Mouse (Mus musculus): Measurements from ENCODE around the gene Mrpl58. TPM values are rescaled to one million over a fixed set of nuclear protein-coding genes. Genes with fewer than 3 reads are reported as not detected.
"Not testable (repeated sequence)": the region's sequence is repeated elsewhere in the genome, so short reads cannot be mapped to it uniquely, and the experiment has no call there.

The Mrpl58 gene
- total RNA-seq, 2 experiments from 2014 or later = 89.1 to 100 TPM

DNA sequence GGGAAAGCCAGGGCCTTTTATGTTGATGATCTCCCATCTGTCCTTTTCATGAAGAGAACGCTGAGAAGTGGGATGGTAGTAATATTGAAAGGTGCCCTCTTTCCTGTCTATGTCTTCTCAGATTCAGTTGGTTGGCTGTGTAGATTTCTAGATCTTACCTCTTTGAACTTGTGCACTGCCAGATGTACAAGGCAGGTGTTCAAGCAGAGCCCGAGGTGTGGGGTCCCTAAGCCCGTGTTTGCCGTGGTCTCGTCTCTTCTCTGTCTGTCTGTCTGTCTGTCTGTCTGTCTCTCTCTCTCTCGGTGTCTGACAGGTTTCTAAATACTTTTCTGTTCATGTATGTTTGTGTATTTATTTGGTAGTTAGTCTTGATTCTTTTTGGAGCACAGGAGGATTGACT, 22.1 kb downstream of the Mrpl58 start:
- no peak for DNase-seq

GRCm38 (mm10) chr11:115427482-115428331, 24.2 kb downstream of the Mrpl58 start:
- peak; percentile 62 for DNase-seq

DNA sequence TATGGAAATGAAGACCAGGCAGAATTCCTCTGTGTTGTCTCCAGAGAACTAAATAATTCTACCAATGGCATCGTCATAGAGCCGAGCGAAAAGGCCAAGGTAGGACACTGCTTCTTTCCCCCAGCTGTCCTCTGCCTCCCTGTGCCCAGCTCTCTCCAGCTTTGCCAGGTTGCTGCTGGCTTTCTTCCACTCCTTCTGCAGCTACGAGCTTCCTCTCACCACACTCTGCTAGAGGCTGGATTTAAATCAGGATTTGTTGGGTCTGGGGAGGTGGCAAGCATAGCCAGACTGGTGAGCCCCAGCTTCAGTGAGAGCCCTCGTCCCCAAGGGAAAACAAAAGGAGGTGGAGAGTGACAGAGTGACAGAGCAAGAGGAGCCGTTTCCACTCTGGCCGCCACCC, 25.8 kb downstream of the Mrpl58 start:
- DNase-seq = peak; percentile 43

GRCm38 (mm10) chr11:115430561-115430960, 27.0 kb downstream of the Mrpl58 start:
- DNase-seq = no peak

DNA sequence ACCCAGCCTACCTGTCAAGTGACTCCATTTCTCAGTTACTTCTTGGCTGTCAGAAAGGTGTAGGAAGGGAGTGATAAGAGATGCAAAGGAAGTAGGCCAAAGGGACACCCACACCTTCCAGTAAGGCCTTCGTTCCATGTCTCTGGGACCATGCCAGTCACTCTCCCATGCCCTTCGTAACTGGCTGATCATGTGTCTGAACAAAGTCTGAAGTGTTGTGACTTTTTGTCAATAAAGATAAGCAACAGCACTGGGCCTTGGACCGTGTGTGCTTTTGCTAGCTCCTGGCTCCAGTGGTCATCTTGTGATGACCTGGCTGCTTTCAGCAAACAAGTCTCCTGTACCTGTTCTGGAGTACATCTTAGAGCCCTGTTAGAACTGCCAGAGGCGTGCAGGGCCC, 29.3 kb downstream of the Mrpl58 start:
- DNase-seq = no peak

DNA sequence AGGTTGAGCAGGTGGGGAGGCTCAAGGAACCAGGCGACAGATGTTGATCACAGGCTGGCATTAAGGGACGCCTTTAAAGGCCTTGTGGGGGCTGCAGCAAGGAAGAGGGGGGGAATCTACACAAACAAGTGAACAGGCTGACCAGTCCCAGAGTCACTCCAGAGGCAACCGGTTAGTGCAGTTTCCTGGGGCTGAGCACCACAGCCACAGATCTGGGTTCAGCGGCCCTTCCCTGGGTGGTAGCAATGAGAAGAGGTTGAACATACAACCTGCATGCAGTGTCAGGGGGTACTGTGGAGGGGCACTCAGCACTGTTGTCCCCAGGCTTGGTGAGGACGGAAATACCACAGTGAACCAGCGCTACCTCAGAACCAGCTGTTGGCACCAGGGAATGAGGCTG, 29.8 kb downstream of the Mrpl58 start:
- DNase-seq = no peak

DNA sequence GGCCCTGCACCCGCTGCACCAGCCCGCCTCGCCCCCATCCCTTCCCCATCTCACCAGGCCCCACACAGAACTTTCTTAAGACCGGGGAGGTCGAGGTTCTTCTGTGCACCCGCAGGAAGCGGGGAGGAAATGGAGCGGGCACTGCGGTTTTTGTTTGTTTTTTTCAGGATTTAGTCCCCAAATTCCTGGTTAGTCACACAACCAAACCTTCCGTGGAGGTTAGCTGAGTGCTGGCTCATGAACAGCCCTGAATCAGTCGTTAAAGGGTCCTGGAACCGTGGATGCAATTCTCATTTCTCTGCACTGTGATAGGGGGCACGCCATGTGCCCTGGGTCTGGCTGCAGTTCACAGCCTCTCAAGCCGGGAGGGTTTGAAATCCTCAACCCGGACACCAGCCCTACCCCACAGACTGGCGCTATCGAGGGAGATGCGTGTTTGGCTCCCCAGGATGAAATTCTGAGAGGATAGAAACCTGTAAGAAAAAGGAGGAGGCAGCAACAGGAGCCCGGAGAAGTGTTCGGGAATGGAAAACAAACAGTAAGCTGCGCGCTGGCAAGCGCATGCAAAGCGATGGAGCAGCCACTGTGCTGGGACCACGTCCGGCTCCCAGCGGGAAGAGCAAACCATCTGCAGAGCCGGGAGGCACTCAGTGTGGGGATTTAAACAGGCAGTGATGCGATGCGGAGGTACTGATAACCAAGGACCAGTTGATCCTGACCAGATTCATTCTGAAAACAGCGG, 32.2 kb downstream of the Mrpl58 start:
- peak; percentile 41 for DNase-seq

DNA sequence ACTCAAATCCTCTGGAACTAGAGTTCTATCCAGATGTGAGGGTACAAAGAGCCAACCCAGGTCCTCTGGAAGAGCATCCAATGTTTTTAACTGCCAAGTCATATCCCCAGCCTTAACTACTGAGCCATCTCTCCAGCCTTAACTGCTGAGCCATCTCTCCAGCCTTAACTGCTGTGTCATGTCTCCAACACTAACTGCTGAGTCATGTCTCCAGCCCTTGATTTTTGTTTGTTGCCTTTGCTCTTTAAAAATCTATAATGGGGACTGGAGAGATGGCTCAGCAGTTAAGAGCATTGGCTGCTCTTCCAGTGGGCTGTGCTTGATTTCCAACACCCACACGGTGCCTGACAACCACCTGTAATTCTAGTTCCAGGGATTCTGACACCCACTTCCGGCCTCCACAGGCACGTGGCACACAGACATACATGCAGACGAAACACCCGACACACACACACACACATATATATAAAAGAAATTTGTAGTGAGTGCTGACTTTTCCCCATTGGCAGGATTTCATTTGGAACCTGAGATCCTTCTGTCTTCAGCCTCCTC, 34.1 kb downstream of the Mrpl58 start:
- no peak for DNase-seq

- no peak for DNase-seq
Measured at GRCm38 (mm10) chr11:115439326-115439725, 35.8 kb downstream of the Mrpl58 start.

- DNase-seq = no peak
Measured at GRCm38 (mm10) chr11:115439906-115440595, 36.5 kb downstream of the Mrpl58 start, which contains the start of gene Trim80. Trim80 (plus strand) TSS chr11:115440545.

GRCm38 (mm10) chr11:115441417-115441816, 37.9 kb downstream of the Mrpl58 start:
- DNase-seq = no peak

DNA sequence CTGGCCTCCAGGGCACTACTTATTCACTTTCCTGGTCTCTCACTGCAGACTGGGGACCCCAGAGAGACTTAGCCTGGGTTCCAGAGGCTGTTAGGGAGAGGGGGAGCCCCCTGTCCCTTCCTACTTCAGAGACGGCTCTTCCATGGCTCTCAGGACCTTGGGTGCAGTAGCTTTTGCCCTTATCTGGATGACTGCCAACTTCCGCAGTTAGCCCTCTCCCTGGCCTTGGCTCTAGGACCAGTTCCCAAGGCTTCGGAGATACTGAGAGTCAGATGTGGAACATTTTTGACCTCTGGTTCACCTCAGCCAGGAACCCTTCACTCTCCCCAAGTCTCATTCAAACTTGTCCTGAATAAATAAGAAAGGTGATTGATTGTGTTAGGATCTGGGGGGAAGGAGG, 43.4 kb downstream of the Mrpl58 start:
- no peak for DNase-seq

- no peak for DNase-seq
Measured at GRCm38 (mm10) chr11:115447321-115447885, 43.9 kb downstream of the Mrpl58 start.

DNA sequence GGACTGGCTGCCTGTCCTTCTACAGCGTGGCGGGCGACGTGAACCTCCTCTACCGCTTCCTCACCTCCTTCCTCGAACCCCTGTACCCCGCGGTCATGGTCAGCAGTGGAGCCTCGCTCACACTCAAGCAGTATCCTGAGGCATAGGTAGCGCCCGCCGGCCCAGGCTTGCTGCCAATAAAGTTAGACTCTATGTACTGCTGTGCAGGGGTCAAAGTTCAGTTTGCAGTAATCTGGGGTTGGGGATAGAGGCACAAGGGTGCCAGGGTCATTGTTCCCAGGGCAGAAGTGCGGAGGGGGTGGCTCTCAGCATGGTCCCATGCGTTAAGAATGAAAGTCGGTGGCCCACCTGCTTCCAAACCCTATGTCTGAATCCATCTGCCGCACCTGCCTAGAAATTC, 44.5 kb downstream of the Mrpl58 start:
- no peak for DNase-seq

- no peak for DNase-seq
Measured at GRCm38 (mm10) chr11:115448998-115449397, 45.4 kb downstream of the Mrpl58 start.

- DNase-seq = no peak
Measured at GRCm38 (mm10) chr11:115450176-115450575, 46.6 kb downstream of the Mrpl58 start.

DNA sequence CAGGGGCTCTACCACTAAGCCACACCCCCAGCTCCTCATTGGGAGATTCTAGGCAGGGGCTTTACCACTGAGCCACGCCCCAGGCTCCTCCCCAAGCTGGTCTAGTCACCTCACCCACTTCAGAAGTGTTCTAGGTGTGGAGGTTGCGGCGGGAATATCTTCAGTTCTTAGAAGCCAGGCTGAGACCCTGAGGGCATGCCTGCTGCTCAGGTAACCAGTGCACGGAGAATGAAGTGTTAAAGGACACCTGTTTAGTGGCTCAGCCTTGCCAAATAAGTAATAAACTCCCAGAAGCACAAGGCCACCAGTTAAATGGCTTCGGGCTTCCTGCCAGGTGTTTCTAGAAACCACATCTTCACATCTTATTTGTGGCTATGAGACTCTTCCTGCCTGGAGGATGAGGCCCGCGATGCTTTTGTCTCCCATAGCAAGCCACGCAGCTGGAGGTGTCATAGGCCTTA, 48.3 kb downstream of the Mrpl58 start:
- no peak for DNase-seq

- no peak for DNase-seq
Measured at GRCm38 (mm10) chr11:115452281-115452860, 48.8 kb downstream of the Mrpl58 start.

DNA sequence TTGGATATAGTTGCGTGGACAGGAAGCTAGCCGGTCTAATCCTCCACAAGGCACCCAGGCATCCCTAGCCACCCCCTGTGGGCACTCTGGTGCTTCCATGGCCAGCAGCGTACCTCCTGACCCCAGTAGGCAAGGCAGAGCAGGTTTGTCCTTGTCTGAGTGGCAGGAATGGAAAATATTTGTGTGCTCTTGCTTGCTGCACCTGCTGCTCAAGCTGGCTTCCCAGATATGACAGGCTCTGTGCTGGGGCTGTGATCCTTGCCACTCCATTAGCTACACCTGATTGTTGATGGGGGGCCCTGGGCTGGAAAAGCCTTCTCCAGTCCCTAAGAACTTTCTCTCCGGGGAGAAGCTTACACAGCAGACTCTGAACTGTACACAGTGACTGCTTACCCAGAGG, 49.8 kb downstream of the Mrpl58 start:
- DNase-seq = no peak

- not testable (repeated sequence) for DNase-seq
Measured at GRCm38 (mm10) chr11:115454822-115455221, 51.3 kb downstream of the Mrpl58 start.

- DNase-seq = no peak
Measured at GRCm38 (mm10) chr11:115455619-115456018, 52.1 kb downstream of the Mrpl58 start.

GRCm38 (mm10) chr11:115456182-115456581, 52.6 kb downstream of the Mrpl58 start:
- no peak for DNase-seq
